Mouse (Mus musculus) limb, embryonic 11.5 days (tissue): ENCODE measurements around the gene Ctnnal1. TPM values are rescaled to one million over a fixed set of nuclear protein-coding genes. Genes with fewer than 3 reads are reported as not detected.

Source experiments
- ATAC-seq: fragments of 200-750 bp; cut with Nextera tagmentation; 2 replicates; pipeline ENCODE4 v1.8.0; 2017; ENCODE audit warnings: low read depth; ENCODE audit not compliant: insufficient number of reproducible peaks, low FRiP score, low TSS enrichment
- DNase-seq: peaks from one replicate; pipeline ENCODE4 v3.0.0-alpha.2; 2015; ENCODE audit warnings: low spot score
- H3K27ac ChIP-seq: fragments of 300-500 bp; sonication (generic); replicated peaks from 2 replicates; pipeline ENCODE4 v1.5.1; 2014; ENCODE audit warnings: low read depth, mild to moderate bottlenecking, low read length
- H3K27me3 ChIP-seq: fragments of 300-500 bp; sonication (generic); 2 replicates; pipeline ENCODE4 v1.6.1; 2014; ENCODE audit warnings: mild to moderate bottlenecking, low read length, mixed read lengths; ENCODE audit not compliant: control insufficient read depth, insufficient read depth
- H3K36me3 ChIP-seq: fragments of 300-500 bp; sonication (generic); 2 replicates; pipeline ENCODE4 v1.6.1; 2014; ENCODE audit warnings: mild to moderate bottlenecking, low read length, moderate library complexity, mixed read lengths; ENCODE audit not compliant: control insufficient read depth, insufficient read depth
- H3K4me1 ChIP-seq: fragments of 300-500 bp; sonication (generic); 2 replicates; pipeline ENCODE4 v1.6.1; 2014; ENCODE audit warnings: low read length, mixed read lengths; ENCODE audit not compliant: control insufficient read depth, insufficient read depth
- H3K4me2 ChIP-seq: fragments of 300-500 bp; sonication (generic); 2 replicates; pipeline ENCODE4 v1.6.1; 2014; ENCODE audit warnings: low read depth, mild to moderate bottlenecking, moderate library complexity; ENCODE audit not compliant: severe bottlenecking
- H3K4me3 ChIP-seq: fragments of 300-500 bp; sonication (generic); 2 replicates; pipeline ENCODE4 v1.5.1; 2014; ENCODE audit warnings: low read depth, low read length
- H3K9ac ChIP-seq: fragments of 300-500 bp; sonication (generic); 2 replicates; pipeline ENCODE4 v1.6.1; 2014; ENCODE audit warnings: mild to moderate bottlenecking, low read length
- H3K9me3 ChIP-seq: fragments of 300-500 bp; sonication (generic); 2 replicates; pipeline ENCODE4 v1.6.1; 2016; ENCODE audit warnings: low read length; ENCODE audit not compliant: control insufficient read depth
- WGBS: fragments of 180-500 bp; shearing (Covaris S2); extraction: QIAGEN DNeasy Blood & Tissue Kit; methylation state at CpG from one replicate; pipeline ENCODE4 v1.1.7; 2014; 5-methylcytosine and 5-hydroxymethylcytosine counted together
- polyA plus RNA-seq: library from polyadenylated mRNA; unstranded; fragments of >200 nt; fragmentation: Nextera tagmentation; extraction: Ambion mirVana; gene quantifications from 2 replicates; pipeline ENCODE4 v1.2.1, GENCODE M21; 2014

Gene Ctnnal1
- polyA plus RNA-seq, 1 experiment from 2014 or later, result 36.2 TPM

- no peak overlapping the region for H3K9ac ChIP-seq
- H3K27me3 ChIP-seq, result no peaks in the 10 kb centered on the region
- WGBS, result 88% methylated on average over 8 of the region's 8 CpGs
- no peaks in the 10 kb centered on the region for H3K36me3 ChIP-seq
- no peak overlapping the region for H3K4me2 ChIP-seq
- no peaks in the 10 kb centered on the region for H3K4me1 ChIP-seq
- ATAC-seq (no peak), DNase-seq (no peak)
- H3K9me3 ChIP-seq, result no peaks in the 10 kb centered on the region
- H3K27ac ChIP-seq, result no peak overlapping the region
- no peak overlapping the region for H3K4me3 ChIP-seq
Measured at GRCm38 (mm10) chr4:56856371-56856949, 8.5 kb downstream of the Ctnnal1 start.

GRCm38 (mm10) chr4:56855935-56856334 is 9.1 kb downstream of the Ctnnal1 start:
- 96% methylated on average over 5 of the region's 5 CpGs for WGBS

GRCm38 (mm10) chr4:56850724-56851123 is 14.3 kb downstream of the Ctnnal1 start:
- no peak overlapping the region for H3K27ac ChIP-seq
- peaks cover 2% of the 10 kb centered on the region; the same call in 1 of the 2 replicates for H3K36me3 ChIP-seq
- DNase-seq, result peak; percentile 28
- no peak overlapping the region for H3K4me3 ChIP-seq
- H3K4me1 ChIP-seq, result no peaks in the 10 kb centered on the region
- ATAC-seq, result no peak
- WGBS, result 39% methylated on average over 6 of the region's 6 CpGs
- no peaks in the 10 kb centered on the region for H3K27me3 ChIP-seq
- H3K9ac ChIP-seq, result no peak overlapping the region
- no peak overlapping the region for H3K4me2 ChIP-seq
- no peaks in the 10 kb centered on the region for H3K9me3 ChIP-seq

More at GRCm38 (mm10) chr4:56855935-56856334, 9.1 kb downstream of the Ctnnal1 start:
- Histone ChIP-seq H3K4me2 (no peak overlapping the region), H3K4me3 (no peak overlapping the region), H3K9me3 (no peaks in the 10 kb centered on the region), H3K27ac (no peak overlapping the region), H3K9ac (no peak overlapping the region), H3K27me3 (no peaks in the 10 kb centered on the region), H3K36me3 (no peaks in the 10 kb centered on the region), H3K4me1 (no peaks in the 10 kb centered on the region)
- DNase-seq (no peak), ATAC-seq (no peak)

DNA sequence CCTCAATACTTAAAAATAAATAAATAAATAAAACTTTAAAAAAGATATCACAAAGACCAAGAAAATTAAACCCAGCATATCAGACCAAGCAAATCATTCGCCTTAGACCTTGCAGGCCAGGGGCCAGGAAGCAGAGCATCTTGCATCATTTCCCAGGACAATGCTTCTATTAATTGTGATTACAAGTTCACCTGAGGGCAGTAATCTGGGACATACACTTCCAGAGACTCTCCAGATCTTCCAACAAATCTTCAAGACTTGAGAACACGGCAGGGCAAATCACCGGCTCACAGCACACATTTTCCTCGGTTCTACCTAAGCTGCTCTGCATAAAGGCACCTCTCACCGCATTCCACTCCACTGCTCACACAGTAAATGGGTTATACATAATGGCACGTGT is 16.9 kb downstream of the Ctnnal1 start:
- ATAC-seq (no peak), DNase-seq (no peak)
- Histone ChIP-seq H3K4me1 (no peaks in the 10 kb centered on the region), H3K9me3 (no peaks in the 10 kb centered on the region), H3K9ac (no peak overlapping the region), H3K27ac (no peak overlapping the region), H3K27me3 (no peaks in the 10 kb centered on the region), H3K36me3 (peaks cover 6% of the 10 kb centered on the region; the same call in 1 of the 2 replicates), H3K4me3 (no peak overlapping the region), H3K4me2 (no peak overlapping the region)
- WGBS, result 89% methylated on average over 6 of the region's 6 CpGs

DNA sequence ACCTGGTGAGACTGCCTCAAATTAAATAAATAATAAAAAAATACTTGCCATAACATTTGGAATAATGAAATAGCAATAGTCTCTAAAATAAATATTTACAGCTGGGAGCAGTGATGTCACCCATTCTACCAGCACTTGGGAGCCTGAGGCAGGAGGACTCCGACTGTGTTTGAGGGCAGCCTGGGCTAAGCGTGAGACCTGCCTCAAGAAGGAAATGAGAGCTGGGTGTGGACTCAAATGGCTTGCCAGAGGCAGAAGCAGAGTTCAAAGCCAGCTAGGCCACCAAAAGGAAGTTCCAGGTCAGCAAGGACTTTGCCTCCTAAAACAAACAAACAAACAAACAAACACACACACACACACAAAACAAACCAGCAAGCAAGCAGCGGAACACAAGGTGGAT is 17.6 kb downstream of the Ctnnal1 start:
- H3K4me3 ChIP-seq, result no peak overlapping the region
- H3K4me2 ChIP-seq, result no peak overlapping the region
- H3K9me3 ChIP-seq, result no peaks in the 10 kb centered on the region
- no peak overlapping the region for H3K9ac ChIP-seq
- H3K36me3 ChIP-seq, result peaks cover 6% of the 10 kb centered on the region; the same call in 1 of the 2 replicates
- WGBS, result 91% methylated on average over 3 of the region's 3 CpGs
- no peak overlapping the region for H3K27ac ChIP-seq
- no peaks in the 10 kb centered on the region for H3K27me3 ChIP-seq
- DNase-seq (no peak), ATAC-seq (no peak)
- no peaks in the 10 kb centered on the region for H3K4me1 ChIP-seq

DNA sequence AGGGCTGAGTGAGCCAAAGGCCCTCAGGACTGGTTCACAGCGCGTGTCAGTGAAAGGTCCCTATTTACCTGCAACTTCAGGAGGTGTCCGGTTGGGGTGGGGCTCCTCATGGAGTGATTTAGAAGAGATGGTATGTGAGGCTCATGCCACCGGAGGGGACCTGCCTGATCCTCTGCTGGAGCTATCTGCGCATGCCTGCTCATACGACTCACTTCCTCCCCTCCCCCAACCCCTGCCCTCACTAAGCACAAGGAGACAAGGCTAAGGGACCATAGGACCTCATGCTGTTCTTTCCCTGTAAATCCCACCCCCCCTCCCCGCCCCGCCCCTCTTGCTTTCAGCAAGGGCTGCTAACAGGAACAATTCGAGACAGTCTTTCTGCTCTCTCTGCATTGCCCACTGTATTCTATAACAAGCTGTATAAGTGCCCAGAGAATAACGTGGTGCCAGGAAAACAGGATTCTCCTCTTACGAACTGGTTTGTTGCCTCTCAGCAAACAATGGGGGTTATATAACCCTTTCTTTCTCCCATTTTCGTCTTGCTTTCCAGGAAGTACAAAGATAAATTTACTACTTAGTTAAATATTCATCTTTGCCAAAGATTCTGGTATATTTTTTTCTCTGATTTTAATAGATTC is 19.0 kb downstream of the Ctnnal1 start:
- no peak overlapping the region for H3K27ac ChIP-seq
- 73% methylated on average over 12 of the region's 12 CpGs for WGBS

DNA sequence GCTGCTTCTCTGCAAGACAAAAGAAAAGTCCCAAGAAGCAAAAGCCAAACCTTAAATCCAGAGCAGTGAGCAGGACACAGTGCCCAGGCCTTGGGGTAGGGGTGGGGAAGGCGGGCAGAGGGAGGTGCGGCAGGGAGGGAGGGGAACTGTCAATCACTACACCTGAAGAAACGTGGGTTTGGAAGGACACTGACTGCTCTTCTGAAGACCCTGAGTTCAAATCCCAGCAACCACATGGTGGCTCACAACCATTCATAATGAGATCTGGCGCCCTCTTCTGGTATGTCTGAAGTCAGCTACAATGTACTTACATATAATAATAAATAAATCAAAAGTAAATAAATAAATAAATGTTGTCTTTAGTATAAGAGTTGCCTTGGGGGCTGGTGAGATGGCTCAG is 20.1 kb downstream of the Ctnnal1 start:
- Histone ChIP-seq H3K9ac (no peak overlapping the region), H3K27me3 (no peaks in the 10 kb centered on the region), H3K4me2 (no peak overlapping the region), H3K4me3 (no peak overlapping the region), H3K27ac (no peak overlapping the region), H3K9me3 (no peaks in the 10 kb centered on the region), H3K4me1 (no peaks in the 10 kb centered on the region), H3K36me3 (peaks cover 6% of the 10 kb centered on the region; the same call in 1 of the 2 replicates)
- WGBS, result 92% methylated on average over 4 of the region's 4 CpGs
- no peak for ATAC-seq
- DNase-seq, result no peak

More for the DNA sequence above, 19.0 kb downstream of the Ctnnal1 start:
- DNase-seq (no peak), ATAC-seq (no peak)
- Histone ChIP-seq H3K36me3 (peaks cover 6% of the 10 kb centered on the region; the same call in 1 of the 2 replicates), H3K4me3 (no peak overlapping the region), H3K4me1 (no peaks in the 10 kb centered on the region), H3K4me2 (no peak overlapping the region), H3K9ac (no peak overlapping the region), H3K27me3 (no peaks in the 10 kb centered on the region), H3K9me3 (no peaks in the 10 kb centered on the region)

GRCm38 (mm10) chr4:56843963-56844362 is 21.0 kb downstream of the Ctnnal1 start:
- Histone ChIP-seq H3K27me3 (no peaks in the 10 kb centered on the region), H3K36me3 (peaks cover 6% of the 10 kb centered on the region; the same call in 1 of the 2 replicates), H3K4me3 (no peak overlapping the region), H3K4me1 (no peaks in the 10 kb centered on the region), H3K27ac (no peak overlapping the region), H3K4me2 (no peak overlapping the region), H3K9ac (no peak overlapping the region), H3K9me3 (no peaks in the 10 kb centered on the region)
- 94% methylated on average over 2 of the region's 2 CpGs for WGBS
- ATAC-seq (no peak), DNase-seq (no peak)
